Mouse (Mus musculus): ENCODE results near the gene Mapk8. TPM values are rescaled to one million over a fixed set of nuclear protein-coding genes. Genes with fewer than 3 reads are reported as not detected.
A peak's percentile ranks its signal among the peaks of the same experiment; 100 is the strongest.

The Mapk8 gene
- polyA plus RNA-seq, 1 experiment, result 44.2 TPM

DNA sequence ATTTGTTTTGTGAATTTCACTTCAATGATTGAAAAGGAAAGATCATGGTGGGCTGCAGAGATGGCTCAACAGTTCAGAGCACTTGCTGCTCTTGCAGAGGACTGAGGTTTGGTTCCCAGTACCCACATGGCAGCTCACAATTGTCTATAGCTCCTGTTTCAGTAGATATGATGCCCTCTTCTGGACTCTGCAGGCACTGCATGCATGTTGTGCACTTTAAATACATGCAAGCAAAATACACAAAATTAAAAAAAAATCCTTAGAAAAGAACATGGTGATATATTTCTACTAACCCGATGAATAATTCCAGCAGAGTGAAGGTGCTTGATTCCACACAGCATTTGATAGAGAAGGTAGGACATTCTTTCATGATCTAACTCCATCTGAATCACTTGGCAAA, 44.6 kb downstream of the Mapk8 start:
- Histone ChIP-seq H3K4me3 (ENCODE audit: insufficient read depth, low read length) (no peak overlapping the region), H3K4me1 (ENCODE audit: control insufficient read depth, insufficient read depth, low read length) (no peaks in the 10 kb centered on the region), H3K27ac (ENCODE audit: insufficient read depth, low read length) (no peak overlapping the region)
- TF ChIP-seq POLR2A (IDR thresholded peaks at IDR 0.05; ENCODE audit: low read depth, low read length), result no peak
- no peak for TF ChIP-seq CTCF (IDR thresholded peaks at IDR 0.05; ENCODE audit: borderline replicate concordance, insufficient read depth, low read length)

GRCm38 (mm10) chr14:33400019-33400418, 46.9 kb downstream of the Mapk8 start:
- TF ChIP-seq POLR2A (IDR thresholded peaks at IDR 0.05; ENCODE audit: low read depth, low read length), result no peak
- no peak for TF ChIP-seq CTCF (IDR thresholded peaks at IDR 0.05; ENCODE audit: borderline replicate concordance, insufficient read depth, low read length)
- Histone ChIP-seq H3K4me1 (ENCODE audit: control insufficient read depth, insufficient read depth, low read length) (no peaks in the 10 kb centered on the region), H3K4me3 (ENCODE audit: insufficient read depth, low read length) (no peak overlapping the region), H3K27ac (ENCODE audit: insufficient read depth, low read length) (no peak overlapping the region)

DNA sequence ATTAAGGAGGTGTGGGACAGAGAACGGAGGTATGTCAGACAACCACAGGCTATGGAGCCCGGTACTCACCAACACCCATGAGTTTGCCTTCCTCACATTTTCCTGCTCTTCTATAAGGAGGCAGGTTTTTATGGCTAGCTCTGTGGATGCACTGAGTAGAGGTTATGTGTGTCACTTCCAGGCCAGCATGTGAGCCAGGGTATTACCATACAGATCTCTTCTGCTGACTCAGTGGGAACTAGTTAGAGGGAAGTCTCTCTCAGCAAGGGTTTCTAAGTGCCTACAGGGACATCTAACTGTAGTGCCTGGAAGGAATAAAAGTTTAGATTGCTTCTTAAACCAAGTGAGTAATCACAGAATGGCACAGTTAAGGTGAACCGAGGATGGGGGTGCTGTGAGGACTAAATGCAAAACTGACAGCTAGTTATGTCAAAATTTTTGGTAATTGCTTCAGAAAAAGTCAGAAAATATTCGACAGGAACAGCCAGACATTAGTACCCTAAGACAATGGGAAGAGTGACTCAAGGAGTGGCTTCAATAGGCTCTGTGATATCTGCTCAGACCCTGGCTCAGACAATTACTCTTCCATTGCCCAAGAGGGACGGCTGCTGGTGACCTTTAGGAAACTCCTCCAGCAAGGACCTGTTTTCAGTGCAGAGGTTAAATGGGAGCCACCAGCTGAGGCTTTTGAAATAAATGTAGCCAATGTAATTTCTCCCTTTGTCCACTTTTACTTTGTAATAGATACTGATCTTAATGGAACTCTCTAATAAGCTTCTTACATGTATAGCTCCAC, 48.7 kb downstream of the Mapk8 start:
- no peaks in the 10 kb centered on the region for H3K4me1 ChIP-seq (ENCODE audit: control insufficient read depth, insufficient read depth, low read length)
- H3K4me3 ChIP-seq (ENCODE audit: insufficient read depth, low read length), result no peak overlapping the region
- no peak overlapping the region for H3K27ac ChIP-seq (ENCODE audit: insufficient read depth, low read length)
- TF ChIP-seq CTCF (IDR thresholded peaks at IDR 0.05; ENCODE audit: borderline replicate concordance, insufficient read depth, low read length) (no peak), POLR2A (IDR thresholded peaks at IDR 0.05; ENCODE audit: low read depth, low read length) (no peak)

DNA sequence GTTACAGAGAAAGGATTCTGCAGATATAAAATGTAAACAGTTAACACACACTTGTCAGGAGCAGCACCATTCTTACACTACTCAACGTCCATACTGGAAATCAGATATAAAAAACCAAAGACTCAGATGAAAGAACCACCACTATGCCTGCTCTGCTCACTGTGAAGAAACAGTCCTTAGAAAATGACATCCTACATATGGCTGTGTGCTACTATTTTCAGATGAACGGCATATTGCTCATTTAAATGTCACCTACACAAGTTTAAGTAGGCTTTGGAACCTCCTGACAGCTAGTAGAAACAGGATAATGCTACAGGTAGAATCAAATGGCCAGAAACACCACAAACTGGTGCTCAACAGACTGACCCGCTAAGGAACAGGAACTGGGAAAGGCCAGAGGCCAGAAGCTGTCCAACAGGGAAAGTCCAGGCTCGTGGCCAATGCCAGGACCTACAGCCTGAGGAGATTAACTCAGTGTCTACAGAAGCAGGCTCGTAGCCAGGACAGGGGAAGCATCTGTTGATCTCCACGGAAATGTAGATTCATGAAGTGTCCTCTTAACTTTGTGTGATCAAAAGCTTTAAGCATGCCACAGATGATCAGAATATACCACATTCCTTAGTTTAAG, 66.0 kb downstream of the Mapk8 start:
- H3K4me1 ChIP-seq (ENCODE audit: control insufficient read depth, insufficient read depth, low read length), result no peaks in the 10 kb centered on the region
- H3K4me3 ChIP-seq (ENCODE audit: insufficient read depth, low read length), result no peak overlapping the region
- no peak overlapping the region for H3K27ac ChIP-seq (ENCODE audit: insufficient read depth, low read length)
- TF ChIP-seq CTCF (IDR thresholded peaks at IDR 0.05; ENCODE audit: borderline replicate concordance, insufficient read depth, low read length), result no peak
- TF ChIP-seq POLR2A (IDR thresholded peaks at IDR 0.05; ENCODE audit: low read depth, low read length), result no peak

DNA sequence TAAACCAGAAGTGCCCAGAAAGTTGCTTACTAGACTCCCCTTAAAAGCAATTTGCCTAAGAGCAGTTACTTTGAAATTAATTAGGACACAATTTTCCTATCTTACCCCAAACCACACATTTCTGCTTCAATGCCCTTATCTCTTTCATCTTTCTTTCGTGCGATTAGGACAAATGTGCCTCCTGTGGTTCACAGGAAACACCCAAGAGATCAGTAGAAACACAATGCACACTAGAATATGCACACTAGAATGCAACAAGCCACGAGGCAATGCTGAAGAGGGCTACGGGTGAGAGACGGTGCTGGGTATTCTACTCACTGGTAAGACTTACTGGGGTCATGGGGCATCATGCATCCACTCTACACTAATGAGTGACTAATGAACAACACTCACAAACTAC, 68.2 kb downstream of the Mapk8 start:
- H3K4me1 ChIP-seq (ENCODE audit: control insufficient read depth, insufficient read depth, low read length), result no peaks in the 10 kb centered on the region
- H3K27ac ChIP-seq (ENCODE audit: insufficient read depth, low read length), result no peak overlapping the region
- H3K4me3 ChIP-seq (ENCODE audit: insufficient read depth, low read length), result no peak overlapping the region
- TF ChIP-seq CTCF (IDR thresholded peaks at IDR 0.05; ENCODE audit: borderline replicate concordance, insufficient read depth, low read length) (no peak), POLR2A (IDR thresholded peaks at IDR 0.05; ENCODE audit: low read depth, low read length) (no peak)

DNA sequence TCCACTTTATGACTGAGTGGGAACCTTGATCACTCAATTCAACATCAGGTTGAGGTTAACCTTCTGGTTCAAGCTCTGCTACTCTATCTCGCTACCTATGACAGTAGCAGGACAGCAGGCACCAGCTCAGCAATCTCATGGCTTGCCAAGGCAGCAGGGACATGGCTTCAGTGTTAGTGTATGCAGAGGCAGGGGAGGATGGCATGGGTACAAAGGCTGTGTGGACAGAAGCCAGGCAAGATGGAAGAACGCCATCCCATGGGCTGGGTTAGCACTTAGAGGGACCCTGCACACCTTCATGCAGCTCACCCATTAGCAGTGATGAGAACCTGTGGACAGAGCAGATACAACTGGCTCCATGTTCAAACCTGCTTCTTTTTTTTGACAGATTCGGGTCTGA, 69.7 kb downstream of the Mapk8 start:
- Histone ChIP-seq H3K4me1 (ENCODE audit: control insufficient read depth, insufficient read depth, low read length) (no peaks in the 10 kb centered on the region), H3K4me3 (ENCODE audit: insufficient read depth, low read length) (no peak overlapping the region), H3K27ac (ENCODE audit: insufficient read depth, low read length) (no peak overlapping the region)
- TF ChIP-seq CTCF (IDR thresholded peaks at IDR 0.05; ENCODE audit: borderline replicate concordance, insufficient read depth, low read length) (no peak), POLR2A (IDR thresholded peaks at IDR 0.05; ENCODE audit: low read depth, low read length) (no peak)

DNA sequence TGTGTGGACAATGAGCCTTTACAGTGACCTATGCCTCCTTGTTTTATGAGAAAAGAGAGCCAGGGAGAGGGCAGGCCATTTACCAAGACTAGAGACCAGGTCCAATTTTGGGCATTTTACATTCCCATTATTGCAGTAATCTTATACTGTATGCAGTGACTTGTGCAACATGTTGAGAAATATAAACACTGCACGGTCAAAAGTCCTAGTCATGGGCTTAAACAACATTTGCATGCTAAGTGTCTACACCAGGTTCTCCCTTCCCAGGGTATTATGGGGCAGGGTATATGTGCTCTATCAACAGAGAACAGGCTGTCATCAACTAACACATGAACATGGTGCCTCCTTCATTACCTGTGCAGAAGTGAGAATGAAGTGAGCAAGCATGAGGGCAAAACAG, 72.9 kb downstream of the Mapk8 start:
- H3K4me3 ChIP-seq (ENCODE audit: insufficient read depth, low read length), result no peak overlapping the region
- H3K4me1 ChIP-seq (ENCODE audit: control insufficient read depth, insufficient read depth, low read length), result no peaks in the 10 kb centered on the region
- TF ChIP-seq POLR2A (IDR thresholded peaks at IDR 0.05; ENCODE audit: low read depth, low read length) (no peak), CTCF (IDR thresholded peaks at IDR 0.05; ENCODE audit: borderline replicate concordance, insufficient read depth, low read length) (no peak)
- H3K27ac ChIP-seq (ENCODE audit: insufficient read depth, low read length), result no peak overlapping the region

- Histone ChIP-seq H3K27ac (ENCODE audit: insufficient read depth, low read length) (no peak overlapping the region), H3K4me1 (ENCODE audit: control insufficient read depth, insufficient read depth, low read length) (no peaks in the 10 kb centered on the region)
- TF ChIP-seq CTCF (IDR thresholded peaks at IDR 0.05; ENCODE audit: borderline replicate concordance, insufficient read depth, low read length), result no peak
- TF ChIP-seq POLR2A (IDR thresholded peaks at IDR 0.05; ENCODE audit: low read depth, low read length), result no peak
These were observed 73.7 kb downstream of the Mapk8 start for GRCm38 (mm10) chr14:33373271-33373670.

GRCm38 (mm10) chr14:33371248-33371647, 75.7 kb downstream of the Mapk8 start:
- Histone ChIP-seq H3K4me1 (ENCODE audit: control insufficient read depth, insufficient read depth, low read length) (no peaks in the 10 kb centered on the region), H3K4me3 (ENCODE audit: insufficient read depth, low read length) (no peak overlapping the region), H3K27ac (ENCODE audit: insufficient read depth, low read length) (no peak overlapping the region)
- TF ChIP-seq POLR2A (IDR thresholded peaks at IDR 0.05; ENCODE audit: low read depth, low read length) (no peak), CTCF (IDR thresholded peaks at IDR 0.05; ENCODE audit: borderline replicate concordance, insufficient read depth, low read length) (peak; percentile 88)

More at GRCm38 (mm10) chr14:33373271-33373670, 73.7 kb downstream of the Mapk8 start:
- H3K4me3 ChIP-seq (ENCODE audit: insufficient read depth, low read length), result no peak overlapping the region

DNA sequence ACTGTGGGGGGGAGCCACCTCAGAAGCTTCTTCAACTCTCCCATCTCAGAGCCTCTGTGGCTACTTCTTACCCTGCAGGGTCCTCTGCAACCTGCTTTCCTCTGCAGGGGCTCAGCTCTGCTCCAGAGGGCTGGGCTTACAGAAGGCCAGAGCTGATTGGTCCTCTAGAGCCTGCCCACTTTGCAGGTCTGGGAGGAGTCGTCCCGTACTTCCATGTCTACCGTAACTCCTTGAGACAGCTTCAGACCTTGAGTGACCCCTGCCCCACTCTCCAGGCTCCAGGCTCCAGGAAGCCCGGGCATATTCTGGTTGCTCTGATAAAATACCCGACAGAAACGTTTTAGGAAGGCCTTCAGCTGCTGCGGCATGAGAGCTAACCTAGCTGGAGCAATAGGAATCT, 76.9 kb downstream of the Mapk8 start:
- no peak overlapping the region for H3K27ac ChIP-seq (ENCODE audit: insufficient read depth, low read length)
- H3K4me1 ChIP-seq (ENCODE audit: control insufficient read depth, insufficient read depth, low read length), result no peaks in the 10 kb centered on the region
- H3K4me3 ChIP-seq (ENCODE audit: insufficient read depth, low read length), result no peak overlapping the region
- TF ChIP-seq CTCF (IDR thresholded peaks at IDR 0.05; ENCODE audit: borderline replicate concordance, insufficient read depth, low read length) (no peak), POLR2A (IDR thresholded peaks at IDR 0.05; ENCODE audit: low read depth, low read length) (no peak)

Measured in embryonic fibroblast, embryonic 13.5 days (primary cell).